Mouse (Mus musculus) midbrain, postnatal 0 days (tissue): Measurements from ENCODE around the gene Slc6a17. TPM values are rescaled to one million over a fixed set of nuclear protein-coding genes. Genes with fewer than 3 reads are reported as not detected.

Source experiments
- ATAC-seq: fragments of 200-750 bp; cut with Nextera tagmentation; 2 replicates; pipeline ENCODE4 v1.8.0; 2017; ENCODE audit warnings: moderate number of reproducible peaks, mild to moderate bottlenecking, moderate TSS enrichment, moderate library complexity; ENCODE audit not compliant: low FRiP score
- DNase-seq: peaks from one replicate; pipeline ENCODE4 v3.0.0-alpha.2; 2015; ENCODE audit warnings: low spot score
- H3K27ac ChIP-seq: fragments of 300-500 bp; sonication (generic); 2 replicates; pipeline ENCODE4 v1.5.1; 2014; ENCODE audit warnings: low read depth, mild to moderate bottlenecking, low read length, mixed read lengths
- H3K27me3 ChIP-seq: fragments of 300-500 bp; sonication (generic); 2 replicates; pipeline ENCODE4 v1.6.1; 2014; ENCODE audit warnings: low read length, control low read depth, mixed read lengths; ENCODE audit not compliant: insufficient read depth
- H3K36me3 ChIP-seq: fragments of 300-500 bp; sonication (generic); 2 replicates; pipeline ENCODE4 v1.6.1; 2014; ENCODE audit warnings: low read length, control low read depth, mixed read lengths; ENCODE audit not compliant: insufficient read depth
- H3K4me1 ChIP-seq: fragments of 300-500 bp; sonication (generic); 2 replicates; pipeline ENCODE4 v1.6.1; 2014; ENCODE audit warnings: mild to moderate bottlenecking, control low read depth, antibody characterized with exemption, low read length, mixed read lengths; ENCODE audit not compliant: insufficient read depth
- H3K4me2 ChIP-seq: fragments of 300-500 bp; sonication (generic); 2 replicates; pipeline ENCODE4 v1.6.1; 2014; ENCODE audit warnings: low read depth, mild to moderate bottlenecking, low read length, mixed read lengths; ENCODE audit not compliant: poor library complexity, severe bottlenecking
- H3K4me3 ChIP-seq: fragments of 300-500 bp; sonication (generic); 2 replicates; pipeline ENCODE4 v1.5.1; 2014; ENCODE audit warnings: low read depth, mild to moderate bottlenecking, low read length, moderate library complexity
- H3K9ac ChIP-seq: fragments of 300-500 bp; sonication (generic); replicated peaks from 2 replicates; pipeline ENCODE4 v1.6.1; 2014; ENCODE audit warnings: mild to moderate bottlenecking, low read length, moderate library complexity, mixed read lengths; ENCODE audit not compliant: poor library complexity, severe bottlenecking
- H3K9me3 ChIP-seq: fragments of 300-500 bp; sonication (generic); 2 replicates; pipeline ENCODE4 v1.6.1; 2016; ENCODE audit warnings: low read length, control low read depth
- CTCF ChIP-seq: IDR thresholded peaks from 2 replicates; pipeline ENCODE4 v1.5.1; 2016; ENCODE audit warnings: antibody characterized with exemption, mild to moderate bottlenecking
- WGBS: fragments of 180-500 bp; shearing (Covaris S2); extraction: QIAGEN DNeasy Blood & Tissue Kit; methylation state at CpG from one replicate; pipeline ENCODE4 v1.1.7; 2014; 5-methylcytosine and 5-hydroxymethylcytosine counted together
- polyA plus RNA-seq: library from polyadenylated mRNA; unstranded; fragments of >200 nt; fragmentation: Nextera tagmentation; extraction: Ambion mirVana; gene quantifications from 2 replicates; pipeline ENCODE4 v1.2.1, GENCODE M21; 2015
- total RNA-seq: library from RNA; depleted of rRNA; stranded (reverse); fragments of >200 nt; gene quantifications from 2 replicates; pipeline ENCODE4 v1.2.3, GENCODE M21; 2014

The Slc6a17 gene
- total and polyA plus RNA-seq, 2 experiments from 2014 or later = 22.2 to 60.0 TPM

- Histone ChIP-seq H3K27me3 (no peaks in the 10 kb centered on the region), H3K27ac (peak overlapping the region; percentile 78), H3K9ac (peak overlapping the region; percentile 74), H3K4me2 (peak overlapping the region; percentile 67), H3K36me3 (0 out of 2 replicates have a peak, but pooled peaks cover 3% of the 10 kb centered on the region), H3K4me3 (peak overlapping the region; percentile 70), H3K4me1 (peaks cover 12% of the 10 kb centered on the region; the same call in 1 of the 2 replicates), H3K9me3 (no peaks in the 10 kb centered on the region)
- peak; percentile 73 for ATAC-seq
- peak; percentile 58 for TF ChIP-seq CTCF
- peak; percentile 67 for DNase-seq
- 4% methylated on average over 51 of the region's 55 CpGs for WGBS
Observed at GRCm38 (mm10) chr3:107516776-107517630, 815 bp downstream of the Slc6a17 start.

- no peak for DNase-seq
- Histone ChIP-seq H3K4me2 (peak overlapping the region; percentile 67), H3K9me3 (no peaks in the 10 kb centered on the region), H3K27ac (no peak overlapping the region), H3K27me3 (no peaks in the 10 kb centered on the region), H3K4me1 (peaks cover 12% of the 10 kb centered on the region; the same call in 1 of the 2 replicates), H3K9ac (no peak overlapping the region), H3K36me3 (0 out of 2 replicates have a peak, but pooled peaks cover 3% of the 10 kb centered on the region), H3K4me3 (peak overlapping the region; percentile 70; the same call in 1 of the 2 replicates)
- WGBS = 77% methylated on average over 4 of the region's 4 CpGs
- no peak for TF ChIP-seq CTCF
- ATAC-seq = no peak
Observed at GRCm38 (mm10) chr3:107515989-107516388, 1.8 kb downstream of the Slc6a17 start.

GRCm38 (mm10) chr3:107511416-107511815 is 6.4 kb downstream of the Slc6a17 start:
- 0 out of 2 replicates have a peak, but pooled peaks cover 3% of the 10 kb centered on the region for H3K36me3 ChIP-seq
- H3K4me1 ChIP-seq = peaks cover 5% of the 10 kb centered on the region; the same call in 1 of the 2 replicates
- DNase-seq (no peak), ATAC-seq (no peak)
- H3K9me3 ChIP-seq = no peaks in the 10 kb centered on the region
- H3K9ac ChIP-seq = no peak overlapping the region
- no peak overlapping the region for H3K27ac ChIP-seq
- H3K4me3 ChIP-seq = no peak overlapping the region
- TF ChIP-seq CTCF = no peak
- 89% methylated on average over 3 of the region's 3 CpGs for WGBS
- no peaks in the 10 kb centered on the region for H3K27me3 ChIP-seq
- no peak overlapping the region for H3K4me2 ChIP-seq

GRCm38 (mm10) chr3:107508696-107509095 is 9.1 kb downstream of the Slc6a17 start:
- ATAC-seq (no peak), DNase-seq (no peak)
- H3K27ac ChIP-seq = no peak overlapping the region
- H3K36me3 ChIP-seq = 0 out of 2 replicates have a peak, but pooled peaks cover 3% of the 10 kb centered on the region
- no peaks in the 10 kb centered on the region for H3K27me3 ChIP-seq
- no peak overlapping the region for H3K4me3 ChIP-seq
- 81% methylated on average over 8 of the region's 8 CpGs for WGBS
- no peak overlapping the region for H3K9ac ChIP-seq
- H3K9me3 ChIP-seq = no peaks in the 10 kb centered on the region
- TF ChIP-seq CTCF = no peak; the same call in 1 of the 2 replicates
- no peak overlapping the region for H3K4me2 ChIP-seq
- H3K4me1 ChIP-seq = peaks cover 6% of the 10 kb centered on the region; the same call in 1 of the 2 replicates

- H3K9me3 ChIP-seq = no peaks in the 10 kb centered on the region
- no peak for ATAC-seq
- no peak overlapping the region for H3K4me2 ChIP-seq
- peaks cover 6% of the 10 kb centered on the region; the same call in 1 of the 2 replicates for H3K4me1 ChIP-seq
- no peak for DNase-seq
- WGBS = 88% methylated on average over 9 of the region's 9 CpGs
- no peak overlapping the region for H3K27ac ChIP-seq
- TF ChIP-seq CTCF = no peak
- no peak overlapping the region for H3K4me3 ChIP-seq
- H3K36me3 ChIP-seq = no peaks in the 10 kb centered on the region
- H3K9ac ChIP-seq = no peak overlapping the region
- H3K27me3 ChIP-seq = no peaks in the 10 kb centered on the region
Observed at GRCm38 (mm10) chr3:107507966-107508365, 9.9 kb downstream of the Slc6a17 start.

- Histone ChIP-seq H3K9ac (no peak overlapping the region), H3K9me3 (no peaks in the 10 kb centered on the region), H3K4me2 (no peak overlapping the region), H3K27ac (peak overlapping the region; percentile 52), H3K36me3 (no peaks in the 10 kb centered on the region), H3K4me3 (no peak overlapping the region), H3K27me3 (no peaks in the 10 kb centered on the region), H3K4me1 (peaks cover 11% of the 10 kb centered on the region)
- DNase-seq (no peak), ATAC-seq (no peak)
- no peak for TF ChIP-seq CTCF
- 63% methylated on average over 4 of the region's 4 CpGs for WGBS
Observed at GRCm38 (mm10) chr3:107506531-107506930, 11.3 kb downstream of the Slc6a17 start.
